Mouse (Mus musculus) CH12F3 (cell line): ENCODE data around the gene Slc25a11.

Experiments used
- in situ Hi-C: fragments of 300-500 bp; cut with MboI; formaldehyde crosslinking; loops from 2 replicates; pipeline ENCODE4 v1.14.3; 2020; ENCODE audit warnings: low sequenced_read_pairs

The Slc25a11 gene

DNA sequence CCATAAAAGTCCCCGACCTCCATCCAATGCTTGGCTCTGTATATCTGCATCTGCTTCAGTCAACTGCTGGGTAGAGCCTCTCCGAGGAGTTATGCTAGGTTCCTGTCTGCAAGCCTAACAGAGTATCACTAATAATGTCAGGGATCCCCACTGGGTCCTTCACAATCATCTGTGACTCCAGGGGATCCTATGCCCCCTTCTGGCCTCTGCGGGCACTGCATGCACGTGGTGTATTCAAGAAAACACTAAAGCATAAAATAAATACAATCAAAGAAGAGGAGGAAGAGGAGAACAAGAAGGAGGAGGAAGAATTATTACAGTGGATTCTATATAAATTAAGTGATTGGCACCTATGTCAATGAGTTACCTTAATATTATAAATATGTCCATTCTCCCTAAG lies 21.8 kb downstream of the Slc25a11 start:
- in situ Hi-C loops: no loop called here

DNA sequence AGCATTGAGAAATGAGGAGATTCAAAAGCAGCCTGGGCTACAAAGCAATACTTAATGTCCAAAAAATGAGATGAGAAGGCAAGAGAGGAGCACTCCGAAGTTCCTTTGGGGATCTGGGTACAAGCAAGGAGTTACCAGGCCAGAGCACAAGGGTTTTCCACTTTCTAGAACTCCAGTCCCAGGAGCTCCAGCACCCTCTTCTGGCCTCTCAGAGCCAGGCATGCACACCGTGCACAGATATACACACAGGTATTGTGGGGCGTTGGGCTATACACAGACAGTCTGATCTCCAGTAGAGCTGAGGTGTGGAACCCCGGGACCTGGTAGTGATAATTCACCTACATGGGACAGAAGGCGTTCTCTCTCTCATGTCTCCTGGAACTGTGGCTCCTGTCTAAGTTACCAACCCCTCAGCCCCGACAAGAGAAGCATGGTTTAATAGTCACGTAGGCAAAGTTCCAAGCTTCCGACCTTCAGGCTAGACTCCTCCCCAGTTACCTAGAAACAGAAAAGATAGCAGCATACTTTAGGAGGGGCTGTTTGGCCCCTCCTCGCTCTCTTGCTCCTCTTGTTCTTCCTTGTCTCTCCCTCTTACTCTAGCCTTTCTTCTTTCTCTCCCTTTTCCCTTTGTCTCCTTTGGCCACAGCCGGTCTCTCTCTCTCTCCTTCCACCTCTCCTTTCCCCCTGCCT lies 24.1 kb downstream of the Slc25a11 start:
- in situ Hi-C loops: no loop called here

GRCm38 (mm10) chr11:70621972-70622814 lies 25.1 kb downstream of the Slc25a11 start:
- in situ Hi-C loops: no loop called here

DNA sequence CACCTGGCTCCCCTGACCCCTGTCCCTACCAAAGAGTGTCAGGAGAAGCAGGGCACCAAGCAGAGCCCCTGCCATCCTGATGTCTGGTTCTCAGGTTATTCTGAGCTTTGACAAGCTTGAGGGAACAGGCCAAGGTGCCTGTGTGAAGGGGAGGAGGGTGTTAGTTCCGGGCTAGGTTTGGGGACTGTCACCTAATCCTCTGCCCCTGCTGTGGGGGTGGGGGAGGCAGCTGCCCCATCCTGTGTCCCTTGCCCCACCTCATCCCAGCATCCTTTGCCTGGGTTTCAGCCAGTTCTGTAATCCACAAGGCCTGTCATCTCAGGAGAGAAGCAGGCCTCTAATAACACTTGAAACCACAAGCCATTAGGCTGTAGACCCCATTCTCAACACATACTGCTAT lies 28.2 kb downstream of the Slc25a11 start, which contains the start of gene Chrne:
Gene Chrne, minus strand, starts transcription at position 116 of the 400 bp plus-strand sequence.
- in situ Hi-C loops: no loop called here

GRCm38 (mm10) chr11:70615516-70616093 lies 31.7 kb downstream of the Slc25a11 start, which contains the start of gene 4930544D05Rik:
Gene 4930544D05Rik, plus strand, starts transcription at chr11:70615848.
- in situ Hi-C loops: no loop called here

DNA sequence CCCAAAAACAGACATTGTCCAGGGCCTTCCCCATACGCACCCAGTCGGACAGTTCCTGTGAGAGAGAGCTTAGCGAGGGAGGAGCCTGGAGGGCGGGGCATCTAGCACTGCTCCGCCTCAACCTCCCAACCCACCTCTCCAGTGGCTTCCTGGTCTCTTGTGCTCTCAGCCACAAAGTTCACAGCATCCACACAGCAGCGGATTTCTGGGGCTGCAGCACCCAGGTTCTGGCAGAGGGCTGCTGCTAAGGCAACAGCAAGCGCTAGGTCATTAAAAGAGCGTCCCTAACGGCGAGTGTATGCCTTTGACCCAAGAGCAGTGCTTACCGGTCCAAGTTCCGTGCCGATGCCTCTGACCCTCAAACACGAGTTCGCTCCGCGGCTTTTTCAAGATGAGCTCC lies 32.2 kb downstream of the Slc25a11 start:
- in situ Hi-C loops: no loop called here

- in situ Hi-C loops: no loop called here
Measured at GRCm38 (mm10) chr11:70612505-70612904, 34.8 kb downstream of the Slc25a11 start.

DNA sequence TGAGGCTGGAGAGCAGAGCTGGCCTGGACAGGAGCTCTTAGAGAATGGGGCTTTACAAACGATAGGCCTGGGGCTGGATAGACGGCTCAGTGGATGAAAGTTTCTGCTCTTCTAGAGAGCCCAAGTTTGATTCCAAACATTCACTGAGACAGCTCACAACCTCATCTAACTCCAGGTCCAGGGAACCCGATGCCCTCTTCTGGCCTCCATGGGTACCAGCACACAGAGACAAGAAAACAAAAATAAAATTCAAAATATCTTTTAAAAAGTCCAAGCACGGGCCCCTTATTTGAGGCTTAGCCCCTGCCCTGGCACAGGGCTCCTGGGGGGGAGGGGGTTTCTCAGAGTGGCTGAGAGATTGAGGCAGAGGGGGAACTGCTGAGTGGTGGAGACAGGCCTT lies 36.5 kb downstream of the Slc25a11 start:
- in situ Hi-C loops: no loop called here

- in situ Hi-C loops: loop anchor here (5.0 to 10.0 kb wide), 2 partner anchors 91 to 194 kb away; partner anchors contain the start of genes Gltpd2 and Pelp1
Measured at GRCm38 (mm10) chr11:70608381-70609066, 38.8 kb downstream of the Slc25a11 start.

DNA sequence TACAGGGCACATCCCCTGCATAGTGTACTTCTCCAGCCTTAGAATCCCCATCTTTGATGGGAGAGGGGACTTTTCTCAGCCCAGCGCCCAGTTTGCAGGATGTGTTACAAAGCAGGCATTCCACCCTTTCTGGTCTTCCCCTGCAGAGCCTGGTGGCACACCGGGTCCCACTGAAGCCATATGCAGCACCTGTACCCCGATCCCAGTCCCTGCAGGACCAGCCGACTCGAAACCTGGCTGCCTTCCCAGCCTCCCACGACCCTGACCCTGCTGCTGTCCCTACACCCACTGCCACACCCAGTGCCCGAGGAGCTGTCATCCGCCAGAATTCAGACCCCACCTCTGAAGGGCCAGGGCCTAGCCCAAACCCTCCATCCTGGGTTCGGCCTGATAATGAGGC lies 39.7 kb downstream of the Slc25a11 start:
- in situ Hi-C loops: loop anchor here (5.0 to 10.0 kb wide), 2 partner anchors 90 to 193 kb away; partner anchors contain the start of genes Gltpd2 and Pelp1

DNA sequence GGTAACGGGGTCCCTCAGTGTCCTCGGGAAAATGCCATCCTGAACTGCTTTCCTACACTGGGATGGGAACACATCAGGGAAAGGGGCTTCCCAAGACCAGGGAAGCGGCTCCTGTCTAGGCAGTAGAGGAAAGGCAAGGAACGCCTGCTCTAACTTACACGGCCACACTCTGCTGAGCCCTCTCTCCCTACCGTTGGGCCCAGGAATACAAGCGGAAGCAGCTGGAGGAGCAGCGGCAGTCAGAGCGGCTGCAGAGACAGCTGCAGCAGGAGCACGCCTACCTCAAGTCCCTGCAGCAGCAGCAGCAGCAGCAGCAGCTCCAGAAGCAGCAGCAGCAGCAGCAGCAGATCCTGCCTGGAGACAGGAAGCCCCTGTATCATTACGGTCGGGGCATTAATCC lies 40.6 kb downstream of the Slc25a11 start:
- in situ Hi-C loops: loop anchor here (5.0 to 10.0 kb wide), 2 partner anchors 89 to 192 kb away; partner anchors contain the start of genes Gltpd2 and Pelp1

DNA sequence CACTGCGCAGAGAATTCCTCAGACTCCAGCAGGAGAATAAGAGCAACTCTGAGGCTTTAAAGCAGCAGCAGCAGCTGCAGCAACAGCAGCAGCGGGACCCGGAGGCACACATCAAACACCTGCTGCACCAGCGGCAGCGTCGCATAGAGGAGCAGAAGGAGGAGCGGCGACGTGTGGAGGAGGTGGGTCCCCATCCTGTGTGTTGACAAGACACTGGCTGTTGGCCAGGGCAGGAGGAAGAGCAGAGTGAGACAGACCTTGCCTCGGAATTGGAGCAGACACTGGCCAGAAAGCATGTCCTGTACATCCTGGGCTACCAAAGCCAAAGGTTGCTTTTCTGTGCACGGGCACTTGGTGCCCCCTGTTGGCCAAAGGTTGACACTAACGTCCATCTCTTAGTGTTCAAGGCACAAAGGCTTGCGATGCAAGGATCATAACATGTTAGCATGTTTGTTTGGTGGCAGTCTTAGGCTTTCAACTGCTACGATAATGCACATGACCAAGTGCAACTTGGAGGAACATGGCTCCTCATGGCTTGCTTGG lies 42.2 kb downstream of the Slc25a11 start:
- in situ Hi-C loops: loop anchor here (5.0 to 10.0 kb wide), 2 partner anchors 88 to 190 kb away; partner anchors contain the start of genes Gltpd2 and Pelp1

GRCm38 (mm10) chr11:70598451-70598953 lies 48.8 kb downstream of the Slc25a11 start:
- in situ Hi-C loops: no loop called here

- in situ Hi-C loops: no loop called here
Measured at GRCm38 (mm10) chr11:70597301-70597700, 50.0 kb downstream of the Slc25a11 start.

DNA sequence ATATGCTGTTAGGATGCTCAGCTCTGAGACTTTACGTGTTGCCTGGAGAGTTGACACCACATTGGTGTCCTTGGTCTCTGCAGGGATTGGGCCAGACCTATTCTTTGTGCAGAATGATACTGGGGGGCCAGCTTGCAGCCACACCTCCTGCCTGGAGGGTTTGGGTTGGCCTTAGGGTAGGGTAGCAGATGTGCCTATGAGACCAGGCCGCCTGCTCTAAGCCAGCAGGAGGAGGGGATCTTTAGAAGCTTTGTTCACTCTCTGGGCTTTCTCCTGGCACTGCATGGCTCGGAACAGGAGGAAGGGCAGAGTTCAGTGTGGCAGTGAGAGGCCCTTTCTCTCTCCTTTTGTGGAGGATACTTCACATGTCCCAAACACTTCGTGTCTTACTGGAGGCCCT lies 51.2 kb downstream of the Slc25a11 start:
- in situ Hi-C loops: no loop called here

DNA sequence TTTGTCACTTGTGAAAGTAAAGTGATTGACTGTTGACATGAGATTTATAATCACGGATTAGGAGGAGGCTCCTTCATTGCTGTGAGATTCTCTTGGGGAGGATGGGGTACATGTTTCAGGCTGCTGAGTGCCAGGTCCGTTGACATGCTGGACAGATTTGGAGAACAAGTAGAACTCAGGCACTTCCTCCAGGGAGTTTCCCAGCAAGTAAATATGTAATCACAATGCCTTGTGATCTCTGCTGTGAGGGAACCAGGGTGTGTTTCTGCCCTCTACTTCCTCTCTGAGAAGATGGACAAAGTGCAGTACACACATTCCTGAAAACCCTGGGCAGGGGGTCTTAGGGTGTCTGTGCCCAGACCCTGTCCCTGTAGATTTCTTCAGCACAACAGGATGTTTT lies 51.6 kb downstream of the Slc25a11 start:
- in situ Hi-C loops: no loop called here

DNA sequence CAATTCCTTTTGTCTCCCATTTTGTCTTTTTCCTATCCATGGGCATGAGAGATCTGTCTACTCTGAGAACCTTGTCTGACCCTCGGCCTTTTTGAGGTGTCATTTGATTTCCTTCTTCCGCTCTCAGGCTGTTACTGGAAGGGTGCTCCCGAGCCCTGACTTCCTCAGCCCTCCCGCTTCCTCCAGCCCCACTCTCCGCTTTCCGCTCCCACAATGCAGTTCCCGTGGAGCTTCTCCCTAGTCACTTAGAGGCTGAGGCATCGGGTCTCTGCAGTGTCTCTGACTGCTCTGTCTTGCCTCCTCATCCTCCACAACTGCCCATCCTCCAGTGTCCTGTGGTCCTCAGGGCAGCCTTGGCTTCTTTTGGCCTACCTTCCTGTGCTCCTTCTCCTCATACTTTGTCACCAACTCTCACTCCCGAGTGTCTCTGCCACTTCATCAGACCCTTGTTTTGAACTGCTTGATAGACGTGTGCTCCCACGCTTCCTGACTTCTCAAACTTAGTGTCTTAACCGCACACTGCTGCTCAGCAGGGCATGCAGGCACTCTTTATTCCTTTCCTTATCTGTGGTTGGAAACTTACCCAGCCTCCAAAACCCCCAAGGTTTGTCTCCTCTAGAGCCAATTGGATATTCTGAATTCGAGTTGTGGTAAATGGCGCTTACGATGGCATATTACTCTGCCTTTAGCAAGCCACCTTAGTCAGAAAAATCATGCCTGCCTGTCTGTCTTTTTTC lies 52.9 kb downstream of the Slc25a11 start:
- in situ Hi-C loops: no loop called here
